Mouse (Mus musculus) midbrain, embryonic 13.5 days (tissue): ENCODE results near the gene Hoxa10. TPM values are rescaled to one million over a fixed set of nuclear protein-coding genes. Genes with fewer than 3 reads are reported as not detected.

Experiments used
- ATAC-seq: fragments of 200-750 bp; cut with Nextera tagmentation; 2 replicates; pipeline ENCODE4 v1.8.0; 2017; ENCODE audit warnings: mild to moderate bottlenecking, moderate TSS enrichment, moderate library complexity
- H3K27ac ChIP-seq: fragments of 300-500 bp; sonication (generic); 2 replicates; pipeline ENCODE4 v1.5.1; 2015; ENCODE audit warnings: inconsistent platforms, mild to moderate bottlenecking, moderate library complexity
- H3K27me3 ChIP-seq: fragments of 300-500 bp; sonication (generic); 2 replicates; pipeline ENCODE4 v1.6.1; 2015; ENCODE audit warnings: mild to moderate bottlenecking, inconsistent platforms
- H3K36me3 ChIP-seq: fragments of 300-500 bp; sonication (generic); 2 replicates; pipeline ENCODE4 v1.6.1; 2015; ENCODE audit warnings: mild to moderate bottlenecking, inconsistent platforms
- H3K4me1 ChIP-seq: fragments of 300-500 bp; sonication (generic); replicated peaks from 2 replicates; pipeline ENCODE4 v1.6.1; 2015; ENCODE audit warnings: inconsistent platforms
- H3K4me2 ChIP-seq: fragments of 300-500 bp; sonication (generic); replicated peaks from 2 replicates; pipeline ENCODE4 v1.6.1; 2015; ENCODE audit warnings: moderate library complexity, mild to moderate bottlenecking, inconsistent platforms
- H3K4me3 ChIP-seq: fragments of 300-500 bp; sonication (generic); replicated peaks from 2 replicates; pipeline ENCODE4 v1.5.1; 2015; ENCODE audit warnings: mild to moderate bottlenecking, inconsistent platforms
- H3K9ac ChIP-seq: fragments of 300-500 bp; sonication (generic); replicated peaks from 2 replicates; pipeline ENCODE4 v1.6.1; 2015; ENCODE audit warnings: mild to moderate bottlenecking, inconsistent platforms
- H3K9me3 ChIP-seq: fragments of 300-500 bp; sonication (generic); 2 replicates; pipeline ENCODE4 v1.6.1; 2016; ENCODE audit warnings: mild to moderate bottlenecking, inconsistent platforms
- WGBS: fragments of 180-500 bp; shearing (Covaris S2); methylation state at CpG from one replicate; pipeline ENCODE4 v1.1.7; 2015; 5-methylcytosine and 5-hydroxymethylcytosine counted together
- polyA plus RNA-seq: library from polyadenylated mRNA; unstranded; fragments of >200 nt; fragmentation: Nextera tagmentation; extraction: Ambion mirVana; gene quantifications from 2 replicates; pipeline ENCODE4 v1.2.1, GENCODE M21; 2015

The Hoxa10 gene
- polyA plus RNA-seq, 1 experiment from 2014 or later = not detected

- peaks cover 100% of the 10 kb centered on the region for H3K27me3 ChIP-seq
- 11% methylated on average over 13 of the region's 13 CpGs for WGBS
- ATAC-seq = no peak
Observed at GRCm38 (mm10) chr6:52222729-52223128, 17.9 kb downstream of the Hoxa10 start.

DNA sequence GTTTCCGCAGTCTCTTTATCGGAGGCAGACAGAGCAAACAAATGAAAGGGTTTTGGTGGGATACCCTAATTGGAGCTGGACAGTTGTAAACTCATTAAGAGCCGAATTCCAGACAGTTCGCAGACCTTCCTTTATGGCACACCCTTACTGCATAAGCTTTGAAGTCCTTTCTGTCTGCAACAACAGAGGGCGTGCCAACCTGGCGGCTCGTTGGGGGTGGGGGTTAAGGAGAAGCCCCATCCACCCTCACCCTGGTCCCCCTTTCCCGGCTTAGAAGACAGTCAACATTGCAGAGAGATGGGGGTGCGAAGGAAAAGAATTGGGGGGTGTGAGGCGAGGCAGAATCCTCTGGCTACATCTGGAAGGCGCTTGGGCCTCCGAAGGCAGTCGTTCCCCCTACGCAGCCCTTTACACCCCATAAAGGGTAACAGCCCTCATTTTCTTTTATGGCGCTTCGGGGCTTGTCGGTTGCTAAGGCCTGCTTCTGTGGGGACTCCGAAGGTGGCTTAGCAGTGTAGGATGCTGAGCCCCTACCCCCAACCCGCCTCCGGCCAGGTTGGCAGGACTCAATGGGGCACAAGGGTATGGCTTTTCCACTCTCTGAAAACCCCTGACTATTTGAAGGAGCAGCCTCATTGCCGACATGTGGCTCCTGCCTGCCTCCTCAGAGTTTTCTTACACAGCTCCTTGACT lies 18.5 kb downstream of the Hoxa10 start:
- Histone ChIP-seq H3K4me2 (peak overlapping the region; percentile 67), H3K27me3 (peaks cover 100% of the 10 kb centered on the region), H3K4me3 (peak overlapping the region; percentile 44; the same call in 1 of the 2 replicates), H3K9ac (no peak overlapping the region), H3K36me3 (no peaks in the 10 kb centered on the region), H3K27ac (no peak overlapping the region), H3K4me1 (peaks cover 9% of the 10 kb centered on the region), H3K9me3 (no peaks in the 10 kb centered on the region)
- ATAC-seq = peak; percentile 48
- 7% methylated on average over 21 of the region's 21 CpGs for WGBS

More at GRCm38 (mm10) chr6:52222729-52223128, 17.9 kb downstream of the Hoxa10 start:
- H3K4me2 ChIP-seq = no peak overlapping the region
- H3K27ac ChIP-seq = no peak overlapping the region
- no peaks in the 10 kb centered on the region for H3K9me3 ChIP-seq
- no peak overlapping the region for H3K9ac ChIP-seq
- peaks cover 4% of the 10 kb centered on the region for H3K4me1 ChIP-seq
- no peaks in the 10 kb centered on the region for H3K36me3 ChIP-seq
- no peak overlapping the region for H3K4me3 ChIP-seq

DNA sequence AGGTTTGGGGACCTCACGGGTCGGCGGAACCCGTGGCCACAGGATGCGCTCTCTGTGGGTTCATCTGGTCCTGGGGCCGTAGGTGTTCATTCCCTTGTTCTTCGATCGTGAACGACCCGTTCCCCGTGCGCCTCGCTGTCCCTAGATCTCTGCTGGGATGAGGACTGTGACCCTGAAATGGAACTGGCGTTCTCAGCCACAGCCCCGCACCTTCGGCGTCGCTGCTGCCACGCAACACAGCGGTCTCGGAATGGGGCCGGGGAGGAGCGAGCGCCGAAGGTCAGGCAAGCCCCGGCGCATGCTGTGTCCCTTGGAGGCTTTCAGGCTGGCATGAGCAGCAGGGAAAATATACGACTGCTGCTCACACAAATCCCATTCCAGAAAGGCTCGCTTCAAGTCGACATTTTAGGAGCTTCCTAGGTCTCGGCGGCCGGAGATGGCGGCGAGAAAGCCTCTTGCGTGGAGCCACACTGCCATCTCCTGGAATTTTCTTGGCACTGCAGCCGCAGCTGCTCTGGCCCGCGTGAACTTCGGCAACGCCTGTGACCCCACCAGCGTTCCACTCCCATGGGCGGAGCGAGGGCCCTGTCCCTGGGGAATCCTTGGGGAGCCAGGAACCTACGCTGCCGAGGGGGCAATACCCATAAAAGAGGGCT lies 19.2 kb downstream of the Hoxa10 start, which contains the start of gene Hoxa7:
Gene Hoxa7, minus strand, starts transcription at position 518 of the 656 bp plus-strand sequence.
- Histone ChIP-seq H3K4me3 (peak within 1 kb of the TSS; percentile 44), H3K9ac (peak within 1 kb of the TSS; percentile 59; the same call in 1 of the 2 replicates), H3K36me3 (no peaks in the 10 kb centered on the region), H3K4me2 (peak within 1 kb of the TSS; percentile 67), H3K4me1 (peaks cover 13% of the 10 kb centered on the region), H3K27me3 (peaks cover 100% of the 10 kb centered on the region), H3K27ac (no peak within 1 kb of the TSS), H3K9me3 (no peaks in the 10 kb centered on the region)
- 1% methylated on average over 46 of the region's 46 CpGs for WGBS
- peak; percentile 76 for ATAC-seq

DNA sequence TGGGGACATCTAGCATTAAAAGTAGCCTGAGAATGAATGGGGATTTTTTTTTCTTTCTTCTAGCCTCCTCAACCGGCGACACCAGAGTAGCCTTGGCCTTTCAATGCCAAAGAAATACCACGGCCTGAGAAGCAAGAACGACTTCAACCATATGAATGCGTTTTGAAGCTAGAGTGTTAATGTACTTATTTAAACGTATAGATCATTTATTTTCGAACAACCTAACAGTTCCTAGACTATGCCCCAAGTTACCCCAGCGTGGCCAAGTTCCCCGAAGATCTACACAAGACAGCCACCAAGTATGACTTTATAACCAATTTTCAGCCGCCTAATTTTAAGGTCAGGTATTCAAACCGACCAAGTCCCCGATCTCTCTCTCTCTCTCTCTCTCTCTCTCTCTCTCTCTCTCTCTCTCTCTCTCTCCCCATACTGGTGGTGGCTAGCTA lies 19.8 kb downstream of the Hoxa10 start:
- peaks cover 13% of the 10 kb centered on the region for H3K4me1 ChIP-seq
- H3K4me3 ChIP-seq = peak overlapping the region; percentile 44; the same call in 1 of the 2 replicates
- no peaks in the 10 kb centered on the region for H3K36me3 ChIP-seq
- WGBS = 6% methylated on average over 12 of the region's 12 CpGs
- no peak for ATAC-seq
- no peak overlapping the region for H3K27ac ChIP-seq
- peaks cover 100% of the 10 kb centered on the region for H3K27me3 ChIP-seq
- H3K4me2 ChIP-seq = peak overlapping the region; percentile 67
- no peaks in the 10 kb centered on the region for H3K9me3 ChIP-seq
- H3K9ac ChIP-seq = no peak overlapping the region

DNA sequence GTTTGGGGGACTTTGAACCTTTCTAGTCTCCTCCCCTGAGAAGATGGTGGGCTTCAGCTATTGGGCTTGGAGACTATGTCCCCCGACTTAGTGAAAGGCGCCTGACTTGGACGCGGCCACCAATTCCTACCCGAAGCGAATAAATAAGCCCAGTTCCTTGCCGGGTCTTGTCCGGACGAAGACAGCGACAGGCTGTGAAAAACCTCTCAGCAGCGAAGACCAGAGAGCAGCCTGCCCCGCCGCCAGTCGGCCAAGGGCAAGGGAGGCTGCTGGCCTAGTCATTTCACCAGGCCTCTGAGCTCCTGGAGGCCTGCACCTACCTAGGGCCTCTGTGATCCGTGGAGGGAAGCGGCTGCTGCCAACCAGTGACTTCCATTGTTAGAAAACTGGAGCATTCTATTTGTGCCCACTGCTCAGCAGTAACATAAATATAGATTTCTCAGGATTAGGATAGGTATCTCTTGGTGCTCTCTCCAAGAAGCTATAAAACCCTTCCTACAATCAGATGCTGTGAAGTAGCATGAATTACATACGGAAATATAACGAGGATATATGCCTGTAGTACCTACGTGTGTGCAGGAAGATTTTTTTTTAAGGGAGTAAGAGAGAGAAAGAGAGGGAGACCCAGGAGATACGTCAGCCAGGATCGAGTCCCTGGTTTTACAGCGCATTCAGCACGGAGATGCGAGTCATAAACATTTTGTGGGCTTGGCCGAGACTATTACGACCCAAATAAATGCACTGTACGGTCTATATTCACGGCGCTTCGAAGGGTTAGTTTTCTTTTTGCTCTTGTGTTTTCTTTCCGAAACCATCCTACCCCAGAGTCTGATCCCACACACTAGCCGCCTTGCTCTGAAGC lies 20.4 kb downstream of the Hoxa10 start:
- no peaks in the 10 kb centered on the region for H3K36me3 ChIP-seq
- H3K9ac ChIP-seq = no peak overlapping the region
- no peak overlapping the region for H3K27ac ChIP-seq
- H3K9me3 ChIP-seq = no peaks in the 10 kb centered on the region
- H3K27me3 ChIP-seq = peaks cover 100% of the 10 kb centered on the region
- 13% methylated on average over 32 of the region's 32 CpGs for WGBS
- peaks cover 13% of the 10 kb centered on the region for H3K4me1 ChIP-seq
- H3K4me3 ChIP-seq = no peak overlapping the region
- ATAC-seq = no peak
- H3K4me2 ChIP-seq = no peak overlapping the region

DNA sequence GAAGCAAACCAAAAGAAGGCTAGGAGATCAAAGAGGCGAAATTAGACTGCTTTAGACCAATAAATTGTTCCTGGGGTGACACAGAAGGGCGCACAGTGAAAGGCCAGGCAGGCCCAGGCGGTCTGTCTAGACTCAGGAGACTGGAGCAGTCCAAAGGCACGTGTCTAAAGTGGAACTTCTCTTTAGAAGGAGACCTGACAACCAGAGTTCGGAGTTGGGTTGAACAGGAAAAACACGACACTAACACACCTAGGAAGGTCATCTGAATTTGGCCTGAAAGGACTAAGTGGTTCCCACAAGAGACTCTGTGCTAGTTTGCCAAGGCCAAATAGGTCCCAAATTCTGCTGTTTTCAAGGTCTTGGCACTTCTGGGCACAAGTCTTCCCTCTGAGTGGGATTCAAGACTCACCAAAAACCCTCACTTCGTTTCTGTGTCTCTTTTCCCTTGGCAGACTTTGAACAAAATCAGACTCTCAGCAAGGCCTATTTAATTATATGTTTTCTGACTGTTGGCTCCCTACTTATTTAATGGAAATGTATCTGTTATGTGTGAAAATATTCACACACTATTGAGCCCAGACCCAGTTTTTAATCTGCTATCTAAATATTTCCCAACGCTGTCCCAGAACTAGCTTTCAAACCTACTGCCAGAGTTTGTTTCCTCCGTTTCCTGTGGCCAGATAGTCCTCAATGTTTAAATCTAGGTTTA lies 21.3 kb downstream of the Hoxa10 start:
- Histone ChIP-seq H3K4me3 (no peak overlapping the region), H3K27me3 (peaks cover 100% of the 10 kb centered on the region)
- no peak for ATAC-seq

DNA sequence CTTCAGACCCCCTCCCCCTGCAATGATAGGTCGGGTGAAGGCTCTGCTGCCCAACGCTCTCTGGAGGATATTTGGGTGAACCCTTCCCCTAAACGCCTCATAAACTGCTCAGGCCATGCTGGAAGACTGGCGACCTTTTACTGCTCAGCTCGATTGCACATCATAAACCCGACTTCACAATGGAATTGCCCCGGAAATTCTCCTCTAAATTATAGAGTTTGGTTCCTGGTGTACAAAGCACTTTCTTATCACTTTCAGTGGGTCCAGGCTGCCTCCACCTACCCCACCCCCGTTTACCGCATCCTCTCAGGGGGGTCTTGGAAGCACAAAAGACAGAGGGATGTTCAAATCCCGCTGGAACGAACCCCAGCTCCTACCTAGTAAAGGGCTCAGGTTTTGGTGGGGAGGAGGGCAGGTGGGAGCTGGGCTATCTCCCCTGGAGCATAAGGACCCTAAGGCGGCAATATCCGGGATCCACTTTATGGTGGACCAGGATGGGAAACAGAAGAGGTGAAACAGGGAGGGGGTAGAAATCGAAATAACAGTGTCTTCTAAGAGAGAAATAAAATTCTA lies 21.9 kb downstream of the Hoxa10 start:
- 8% methylated on average over 14 of the region's 14 CpGs for WGBS
- no peak for ATAC-seq
- no peaks in the 10 kb centered on the region for H3K36me3 ChIP-seq

More for the DNA sequence above, 21.3 kb downstream of the Hoxa10 start:
- Histone ChIP-seq H3K27ac (no peak overlapping the region), H3K9ac (no peak overlapping the region), H3K4me1 (peaks cover 13% of the 10 kb centered on the region), H3K9me3 (no peaks in the 10 kb centered on the region), H3K36me3 (no peaks in the 10 kb centered on the region), H3K4me2 (no peak overlapping the region)
- 17% methylated on average over 9 of the region's 9 CpGs for WGBS

GRCm38 (mm10) chr6:52217895-52218642 lies 22.6 kb downstream of the Hoxa10 start:
- peak overlapping the region; percentile 18; the same call in 1 of the 2 replicates for H3K4me3 ChIP-seq
- peaks cover 100% of the 10 kb centered on the region for H3K27me3 ChIP-seq
- no peak for ATAC-seq
- whole genome bisulfite sequencing = 4% methylated on average over 23 of the region's 23 CpGs
- peaks cover 13% of the 10 kb centered on the region for H3K4me1 ChIP-seq
- H3K36me3 ChIP-seq = no peaks in the 10 kb centered on the region
- no peak overlapping the region for H3K9ac ChIP-seq
- H3K9me3 ChIP-seq = no peaks in the 10 kb centered on the region
- peak overlapping the region; percentile 37; the same call in 1 of the 2 replicates for H3K4me2 ChIP-seq
- H3K27ac ChIP-seq = no peak overlapping the region

More for the DNA sequence above, 21.9 kb downstream of the Hoxa10 start:
- Histone ChIP-seq H3K27ac (no peak overlapping the region), H3K27me3 (peaks cover 100% of the 10 kb centered on the region), H3K4me2 (no peak overlapping the region), H3K4me1 (peaks cover 13% of the 10 kb centered on the region), H3K4me3 (no peak overlapping the region), H3K9me3 (no peaks in the 10 kb centered on the region), H3K9ac (no peak overlapping the region)

DNA sequence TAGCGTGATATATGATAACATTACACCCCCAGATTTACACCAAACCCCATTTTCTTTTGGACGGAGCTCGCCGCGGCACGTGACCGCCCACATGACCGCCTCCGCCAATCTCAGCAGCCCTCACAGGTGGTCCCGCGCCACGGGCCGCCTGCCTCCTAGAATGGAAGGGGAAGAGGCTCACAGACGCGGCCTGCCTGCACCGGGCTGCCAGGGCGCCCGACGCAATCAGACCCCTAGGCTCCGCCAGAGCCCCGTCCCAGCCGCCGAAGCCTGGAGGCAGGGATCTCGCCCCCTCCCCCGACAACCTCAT lies 23.2 kb downstream of the Hoxa10 start:
- under 1% methylated on average over 25 of the region's 25 CpGs for WGBS
- ATAC-seq = no peak
- H3K4me2 ChIP-seq = peak overlapping the region; percentile 37

DNA sequence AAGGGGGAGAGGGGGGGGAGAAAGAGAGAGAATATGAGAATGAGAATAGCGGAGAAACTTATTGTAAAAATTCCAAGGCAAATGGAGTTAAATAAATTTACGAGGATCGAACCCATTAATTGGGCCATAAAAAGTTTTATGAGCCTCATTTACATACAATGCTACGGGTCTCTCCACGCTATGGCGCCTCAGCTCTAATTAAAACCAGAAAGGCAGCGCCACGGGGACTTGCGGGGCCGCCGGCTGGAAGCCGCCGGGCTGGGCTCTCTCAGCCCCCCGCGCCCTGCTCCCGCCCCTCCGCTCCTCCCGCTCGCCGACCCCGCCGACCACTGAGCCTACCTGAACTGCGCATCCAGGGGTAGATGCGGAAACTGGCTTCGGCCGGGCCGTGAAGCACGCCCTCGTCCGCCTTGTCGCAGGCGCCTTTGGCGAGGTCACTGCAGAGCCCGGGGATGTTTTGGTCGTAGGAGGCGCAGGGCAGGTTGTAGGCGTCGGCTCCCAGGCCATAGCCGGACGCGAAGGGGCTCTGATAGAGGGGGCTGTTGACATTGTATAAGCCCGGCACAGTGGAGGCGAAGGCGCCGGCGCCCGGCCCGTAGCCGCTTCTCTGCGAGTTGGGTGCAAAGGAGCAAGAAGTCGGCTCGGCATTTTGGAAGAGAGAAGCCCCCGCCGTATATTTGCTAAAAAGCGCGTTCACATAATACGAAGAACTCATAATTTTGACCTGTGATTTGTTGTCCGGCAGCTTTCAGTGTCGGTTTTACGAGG lies 23.8 kb downstream of the Hoxa10 start:
- Histone ChIP-seq H3K9ac (no peak overlapping the region; the same call in 1 of the 2 replicates), H3K27me3 (peaks cover 100% of the 10 kb centered on the region), H3K4me1 (peaks cover 13% of the 10 kb centered on the region), H3K27ac (no peak overlapping the region), H3K9me3 (no peaks in the 10 kb centered on the region), H3K4me3 (peak overlapping the region; percentile 18), H3K4me2 (peak overlapping the region; percentile 37), H3K36me3 (no peaks in the 10 kb centered on the region)
- ATAC-seq = no peak
- WGBS = 2% methylated on average over 60 of the region's 60 CpGs

More for the DNA sequence above, 23.2 kb downstream of the Hoxa10 start:
- Histone ChIP-seq H3K27me3 (peaks cover 100% of the 10 kb centered on the region), H3K9ac (no peak overlapping the region; the same call in 1 of the 2 replicates), H3K4me1 (peaks cover 13% of the 10 kb centered on the region), H3K9me3 (no peaks in the 10 kb centered on the region), H3K36me3 (no peaks in the 10 kb centered on the region), H3K27ac (no peak overlapping the region), H3K4me3 (peak overlapping the region; percentile 18)
